Mouse (Mus musculus) limb, embryonic 14.5 days (tissue): ENCODE data around the gene Prg3. TPM values are rescaled to one million over a fixed set of nuclear protein-coding genes. Genes with fewer than 3 reads are reported as not detected.

Source experiments
- ATAC-seq: fragments of 200-750 bp; cut with Nextera tagmentation; 2 replicates; pipeline ENCODE4 v1.8.0; 2017; ENCODE audit warnings: low read depth, moderate number of reproducible peaks, moderate TSS enrichment; ENCODE audit not compliant: low FRiP score
- DNase-seq: peaks from one replicate; pipeline ENCODE4 v3.0.0-alpha.2; 2015; ENCODE audit warnings: low spot score
- H3K27ac ChIP-seq: fragments of 300-500 bp; sonication (generic); replicated peaks from 2 replicates; pipeline ENCODE4 v1.5.1; 2014; ENCODE audit warnings: low read depth, mild to moderate bottlenecking, low read length, moderate library complexity, mixed read lengths
- H3K27me3 ChIP-seq: fragments of 300-500 bp; sonication (generic); 2 replicates; pipeline ENCODE4 v1.6.1; 2014; ENCODE audit warnings: low read length, mixed read lengths; ENCODE audit not compliant: control insufficient read depth, insufficient read depth
- H3K36me3 ChIP-seq: fragments of 300-500 bp; sonication (generic); 2 replicates; pipeline ENCODE4 v1.6.1; 2014; ENCODE audit warnings: mild to moderate bottlenecking, low read length, moderate library complexity, mixed read lengths; ENCODE audit not compliant: control insufficient read depth, insufficient read depth
- H3K4me1 ChIP-seq: fragments of 300-500 bp; sonication (generic); 2 replicates; pipeline ENCODE4 v1.6.1; 2014; ENCODE audit warnings: antibody characterized with exemption, low read length, mixed read lengths; ENCODE audit not compliant: control insufficient read depth, insufficient read depth
- H3K4me2 ChIP-seq: fragments of 300-500 bp; sonication (generic); replicated peaks from 2 replicates; pipeline ENCODE4 v1.6.1; 2014; ENCODE audit warnings: low read depth, mild to moderate bottlenecking, low read length, moderate library complexity; ENCODE audit not compliant: severe bottlenecking
- H3K4me3 ChIP-seq: fragments of 300-500 bp; sonication (generic); replicated peaks from 2 replicates; pipeline ENCODE4 v1.5.1; 2014; ENCODE audit warnings: low read length
- H3K9ac ChIP-seq: fragments of 300-500 bp; sonication (generic); 2 replicates; pipeline ENCODE4 v1.6.1; 2014; ENCODE audit warnings: mild to moderate bottlenecking, low read depth, low read length, moderate library complexity; ENCODE audit not compliant: severe bottlenecking
- H3K9me3 ChIP-seq: fragments of 300-500 bp; sonication (generic); 2 replicates; pipeline ENCODE4 v1.6.1; 2016; ENCODE audit warnings: low read length; ENCODE audit not compliant: control insufficient read depth
- POLR2A ChIP-seq: fragments of 200-500 bp; IDR thresholded peaks from 2 replicates; pipeline ENCODE4 v1.8.0; 2012; ENCODE audit warnings: inconsistent platforms, mild to moderate bottlenecking, moderate library complexity, borderline replicate concordance; ENCODE audit not compliant: insufficient read depth, insufficient read length; ENCODE audit errors: extremely low read depth
- WGBS: fragments of 180-500 bp; shearing (Covaris S2); extraction: QIAGEN DNeasy Blood & Tissue Kit; methylation state at CpG from one replicate; pipeline ENCODE4 v1.1.7; 2014; 5-methylcytosine and 5-hydroxymethylcytosine counted together
- polyA plus RNA-seq, 2 experiments: library from polyadenylated mRNA; depleted of rRNA in 1 of 2; stranded (reverse) in 1 of 2; unstranded in 1 of 2; fragments of >200 nt; fragmentation: Nextera tagmentation in 1 of 2; extraction: Ambion mirVana in 1 of 2; gene quantifications; 2 replicates each; pipeline versions ENCODE4 v1.2.1 to v1.2.3; 2012 to 2014

The Prg3 gene
- polyA plus RNA-seq, 2 experiments, result not detected

- no peaks in the 10 kb centered on the region for H3K27me3 ChIP-seq
- H3K36me3 ChIP-seq, result peaks cover under 1% of the 10 kb centered on the region
- DNase-seq, result no peak
- WGBS, result 42% methylated on average over 6 of the region's 6 CpGs
- no peaks in the 10 kb centered on the region for H3K4me1 ChIP-seq
- H3K9ac ChIP-seq, result no peak overlapping the region
- TF ChIP-seq POLR2A, result no peak
- no peak overlapping the region for H3K27ac ChIP-seq
- H3K4me2 ChIP-seq, result no peak overlapping the region
- no peak overlapping the region for H3K4me3 ChIP-seq
- H3K9me3 ChIP-seq, result no peaks in the 10 kb centered on the region
- ATAC-seq, result no peak
Measured at GRCm38 (mm10) chr2:84962906-84963507, 25.0 kb upstream of the Prg3 start.

GRCm38 (mm10) chr2:84964111-84964801 lies 23.8 kb upstream of the Prg3 start:
- H3K9ac ChIP-seq, result no peak overlapping the region
- no peak overlapping the region for H3K27ac ChIP-seq
- ATAC-seq, result no peak
- no peak for DNase-seq
- no peak for TF ChIP-seq POLR2A
- H3K9me3 ChIP-seq, result no peaks in the 10 kb centered on the region
- WGBS, result 76% methylated on average over 7 of the region's 7 CpGs
- H3K4me3 ChIP-seq, result no peak overlapping the region
- no peaks in the 10 kb centered on the region for H3K4me1 ChIP-seq
- H3K27me3 ChIP-seq, result no peaks in the 10 kb centered on the region
- no peak overlapping the region for H3K4me2 ChIP-seq
- H3K36me3 ChIP-seq, result no peaks in the 10 kb centered on the region

GRCm38 (mm10) chr2:84967318-84967991 lies 20.6 kb upstream of the Prg3 start:
- TF ChIP-seq POLR2A, result no peak
- no peaks in the 10 kb centered on the region for H3K4me1 ChIP-seq
- no peaks in the 10 kb centered on the region for H3K27me3 ChIP-seq
- ATAC-seq (no peak), DNase-seq (no peak)
- no peak overlapping the region for H3K4me3 ChIP-seq
- H3K9me3 ChIP-seq, result no peaks in the 10 kb centered on the region
- H3K36me3 ChIP-seq, result no peaks in the 10 kb centered on the region
- no peak overlapping the region for H3K9ac ChIP-seq
- no peak overlapping the region for H3K4me2 ChIP-seq
- no peak overlapping the region for H3K27ac ChIP-seq
- 73% methylated on average over 5 of the region's 5 CpGs for WGBS

- no peaks in the 10 kb centered on the region for H3K9me3 ChIP-seq
- H3K4me2 ChIP-seq, result no peak overlapping the region
- H3K36me3 ChIP-seq, result no peaks in the 10 kb centered on the region
- no peak for DNase-seq
- H3K27me3 ChIP-seq, result no peaks in the 10 kb centered on the region
- H3K4me3 ChIP-seq, result no peak overlapping the region
- no peaks in the 10 kb centered on the region for H3K4me1 ChIP-seq
- no peak for TF ChIP-seq POLR2A
- ATAC-seq, result no peak
- no peak overlapping the region for H3K9ac ChIP-seq
- no peak overlapping the region for H3K27ac ChIP-seq
- 90% methylated on average over 2 of the region's 2 CpGs for WGBS
Measured at GRCm38 (mm10) chr2:84975580-84975979, 12.4 kb upstream of the Prg3 start.

- DNase-seq (no peak), ATAC-seq (no peak)
- no peak within 1 kb of the TSS for H3K9ac ChIP-seq
- H3K4me1 ChIP-seq, result no peaks in the 10 kb centered on the region
- no peaks in the 10 kb centered on the region for H3K9me3 ChIP-seq
- H3K4me2 ChIP-seq, result no peak within 1 kb of the TSS
- no peaks in the 10 kb centered on the region for H3K36me3 ChIP-seq
- H3K27me3 ChIP-seq, result no peaks in the 10 kb centered on the region
- H3K4me3 ChIP-seq, result no peak within 1 kb of the TSS
- WGBS, result 60% methylated on average over 1 of the region's 1 CpGs
- TF ChIP-seq POLR2A, result no peak
- H3K27ac ChIP-seq, result no peak within 1 kb of the TSS
Measured at GRCm38 (mm10) chr2:84980188-84980587, 7.8 kb upstream of the Prg3 start, which contains the start of gene Prg2. TSS of gene Prg2 (plus strand) at chr2:84980461.
